Mouse (Mus musculus): ENCODE measurements around the gene Lce1e. TPM values are rescaled to one million over a fixed set of nuclear protein-coding genes. Genes with fewer than 3 reads are reported as not detected.
"Not testable (repeated sequence)": the region's sequence is repeated elsewhere in the genome, so short reads cannot be mapped to it uniquely, and the experiment has no call there.

Lce1e gene
- polyA plus RNA-seq, 1 experiment from 2014 or later = not detected

DNA sequence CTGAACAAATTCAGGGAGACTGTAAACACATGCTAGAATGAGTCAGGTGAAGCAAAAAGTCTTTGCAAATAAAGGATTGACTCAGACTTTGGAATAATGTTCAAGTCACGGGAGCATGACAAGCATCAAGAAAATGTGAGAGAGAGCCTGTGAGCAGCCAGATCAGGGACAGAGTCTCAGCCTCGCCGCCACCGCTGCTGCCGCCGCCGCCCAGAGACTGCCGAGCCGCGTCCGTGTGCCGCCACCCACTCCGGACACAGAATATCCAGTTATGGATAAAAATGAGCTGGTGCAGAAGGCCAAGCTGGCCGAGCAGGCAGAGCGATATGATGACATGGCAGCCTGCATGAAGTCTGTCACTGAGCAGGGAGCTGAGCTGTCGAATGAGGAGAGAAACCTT, 19.7 kb downstream of the Lce1e start:
- not testable (repeated sequence) for H3K36me3 ChIP-seq (ENCODE audit: control insufficient read depth, insufficient read depth, low read length); ATAC-seq (replicated peaks; ENCODE audit: low FRiP score, low TSS enrichment, low read depth); H3K4me1 ChIP-seq (replicated peaks; ENCODE audit: control insufficient read depth, insufficient read depth, low read length); H3K9me3 ChIP-seq (ENCODE audit: control insufficient read depth, low read length); H3K4me2 ChIP-seq (ENCODE audit: low read length); H3K9ac ChIP-seq (ENCODE audit: low read length); H3K4me3 ChIP-seq (ENCODE audit: low read depth, low read length); DNase-seq (ENCODE audit: low spot score); H3K27ac ChIP-seq (ENCODE audit: low read depth); H3K27me3 ChIP-seq (replicated peaks; ENCODE audit: control insufficient read depth, insufficient read depth, low read length)
- WGBS = 78% methylated on average over 16 of the region's 16 CpGs

DNA sequence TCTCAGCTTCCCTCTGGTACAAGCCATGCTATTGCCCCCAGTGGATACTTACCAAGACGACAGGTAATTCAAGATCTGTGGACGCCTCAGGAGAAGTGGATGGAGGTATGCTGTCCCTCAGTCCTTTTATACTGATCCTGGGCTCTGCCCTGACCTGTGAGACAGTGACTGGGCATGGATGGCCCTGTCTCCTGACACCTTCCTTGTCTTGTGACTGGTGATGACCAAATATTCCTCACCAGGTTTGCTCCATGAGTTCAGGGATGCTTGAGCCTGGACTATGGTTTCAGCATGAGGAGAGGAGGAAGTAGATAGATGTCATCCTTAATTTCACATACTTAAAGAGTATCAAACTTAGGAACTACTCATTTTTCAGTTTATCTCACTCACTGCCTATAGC, 21.8 kb downstream of the Lce1e start, which contains the start of gene Lce1d:
Lce1d (minus strand) TSS at position 101 of the 400 bp plus-strand sequence.
- ATAC-seq (replicated peaks; ENCODE audit: low FRiP score, low TSS enrichment, low read depth) = no peak
- no peaks in the 10 kb centered on the region for H3K36me3 ChIP-seq (ENCODE audit: control insufficient read depth, insufficient read depth, low read length)
- H3K4me3 ChIP-seq (ENCODE audit: low read depth, low read length) = no peak within 1 kb of the TSS
- no peaks in the 10 kb centered on the region for H3K27me3 ChIP-seq (replicated peaks; ENCODE audit: control insufficient read depth, insufficient read depth, low read length)
- H3K9ac ChIP-seq (ENCODE audit: low read length) = no peak within 1 kb of the TSS
- H3K27ac ChIP-seq (ENCODE audit: low read depth) = no peak within 1 kb of the TSS
- no peak within 1 kb of the TSS for H3K4me2 ChIP-seq (ENCODE audit: low read length)
- no peaks in the 10 kb centered on the region for H3K9me3 ChIP-seq (ENCODE audit: control insufficient read depth, low read length)
- DNase-seq (ENCODE audit: low spot score) = no peak
- no peaks in the 10 kb centered on the region for H3K4me1 ChIP-seq (replicated peaks; ENCODE audit: control insufficient read depth, insufficient read depth, low read length)
- WGBS = 56% methylated on average over 2 of the region's 2 CpGs

DNA sequence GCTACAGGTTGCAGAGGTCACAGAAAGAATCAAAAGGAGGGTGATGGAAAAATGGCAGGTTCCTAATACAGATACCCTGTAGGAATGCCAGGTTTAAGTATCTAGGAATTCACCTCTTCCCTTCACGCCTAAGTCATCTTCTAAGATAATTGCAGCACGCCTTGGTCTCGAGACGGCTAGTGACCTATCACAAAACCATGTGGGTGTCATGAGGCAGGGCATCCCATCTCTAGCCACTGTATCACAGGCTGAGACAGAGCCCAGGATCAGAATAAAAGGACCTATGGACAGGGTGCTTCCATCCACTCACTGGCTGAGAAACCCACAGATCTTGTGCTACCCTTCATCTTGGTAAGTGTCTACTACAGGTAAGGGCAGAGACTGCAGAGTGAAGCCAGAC, 29.9 kb downstream of the Lce1e start, which contains the start of gene Lce1c:
Lce1c (plus strand) TSS at position 301 of the 400 bp plus-strand sequence.
- H3K27ac ChIP-seq (ENCODE audit: low read depth) = no peak within 1 kb of the TSS

DNA sequence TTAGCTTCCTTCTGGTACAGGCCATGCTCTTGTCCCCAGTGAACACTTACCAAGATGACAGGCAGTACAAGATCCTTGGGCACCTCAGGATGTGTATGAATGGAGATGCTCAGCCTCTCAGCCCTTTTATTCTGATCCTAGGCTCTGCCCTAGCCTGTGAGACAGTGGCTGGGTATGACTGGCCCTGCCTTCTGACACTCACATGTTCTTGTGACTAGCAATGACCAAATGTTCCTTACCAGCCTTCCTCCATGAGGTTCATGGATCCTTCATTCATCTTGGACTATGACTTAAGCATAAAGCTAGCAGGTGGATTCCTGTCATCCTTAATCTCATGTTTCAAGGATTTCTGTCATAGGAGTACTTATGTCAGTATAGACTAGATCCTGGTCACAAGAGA, 38.7 kb downstream of the Lce1e start, which contains the start of gene Lce1a2:
Lce1a2 (minus strand) TSS at position 101 of the 400 bp plus-strand sequence.
- no peak within 1 kb of the TSS for H3K9ac ChIP-seq (ENCODE audit: low read length)
- H3K4me2 ChIP-seq (ENCODE audit: low read length) = no peak within 1 kb of the TSS
- H3K36me3 ChIP-seq (ENCODE audit: control insufficient read depth, insufficient read depth, low read length) = no peaks in the 10 kb centered on the region
- DNase-seq (ENCODE audit: low spot score) = no peak
- H3K4me1 ChIP-seq (replicated peaks; ENCODE audit: control insufficient read depth, insufficient read depth, low read length) = no peaks in the 10 kb centered on the region
- no peak for ATAC-seq (replicated peaks; ENCODE audit: low FRiP score, low TSS enrichment, low read depth)
- H3K9me3 ChIP-seq (ENCODE audit: control insufficient read depth, low read length) = no peaks in the 10 kb centered on the region
- H3K27me3 ChIP-seq (replicated peaks; ENCODE audit: control insufficient read depth, insufficient read depth, low read length) = no peaks in the 10 kb centered on the region
- H3K27ac ChIP-seq (ENCODE audit: low read depth) = no peak within 1 kb of the TSS
- H3K4me3 ChIP-seq (ENCODE audit: low read depth, low read length) = no peak within 1 kb of the TSS

More for the DNA sequence above, 29.9 kb downstream of the Lce1e start, which contains the start of gene Lce1c:
- Histone ChIP-seq H3K27me3 (replicated peaks; ENCODE audit: control insufficient read depth, insufficient read depth, low read length) (no peaks in the 10 kb centered on the region), H3K9ac (ENCODE audit: low read length) (no peak within 1 kb of the TSS), H3K4me3 (ENCODE audit: low read depth, low read length) (no peak within 1 kb of the TSS), H3K4me1 (replicated peaks; ENCODE audit: control insufficient read depth, insufficient read depth, low read length) (no peaks in the 10 kb centered on the region), H3K36me3 (ENCODE audit: control insufficient read depth, insufficient read depth, low read length) (no peaks in the 10 kb centered on the region), H3K4me2 (ENCODE audit: low read length) (no peak within 1 kb of the TSS), H3K9me3 (ENCODE audit: control insufficient read depth, low read length) (no peaks in the 10 kb centered on the region)
- DNase-seq (ENCODE audit: low spot score) = no peak
- WGBS = 86% methylated on average over 4 of the region's 4 CpGs
- no peak for ATAC-seq (replicated peaks; ENCODE audit: low FRiP score, low TSS enrichment, low read depth)

Other genes with a start within 250 kb of the Lce1e start
- gene Sprr1a, start 223.2 kb downstream of the Lce1e start, polyA plus RNA-seq (2014; fragmentation: Nextera tagmentation; extraction: Ambion mirVana) = 1.0 and 1.5 TPM in 2 replicates
- not detected in 2 replicates for gene Sprr4, start 208.6 kb downstream of the Lce1e start, polyA plus RNA-seq (2014; fragmentation: Nextera tagmentation; extraction: Ambion mirVana)
- gene 2310046K23Rik, start 174.6 kb downstream of the Lce1e start, polyA plus RNA-seq (2014; fragmentation: Nextera tagmentation; extraction: Ambion mirVana) = not detected in 2 replicates
- gene Ivl, start 135.3 kb downstream of the Lce1e start, polyA plus RNA-seq (2014; fragmentation: Nextera tagmentation; extraction: Ambion mirVana) = 0.27 TPM in 1 of 2 replicates, not detected in the other
- not detected in 2 replicates for gene Smcp, start 120.1 kb downstream of the Lce1e start, polyA plus RNA-seq (2014; fragmentation: Nextera tagmentation; extraction: Ambion mirVana)
- not detected in 2 replicates for gene 2210017I01Rik, start 101.6 kb downstream of the Lce1e start, polyA plus RNA-seq (2014; fragmentation: Nextera tagmentation; extraction: Ambion mirVana)
- gene Lce6a, start 87.4 kb downstream of the Lce1e start, polyA plus RNA-seq (2014; fragmentation: Nextera tagmentation; extraction: Ambion mirVana) = not detected in 2 replicates
- gene Lce1a1, start 60.8 kb downstream of the Lce1e start, polyA plus RNA-seq (2014; fragmentation: Nextera tagmentation; extraction: Ambion mirVana) = not detected in 2 replicates
- gene Lce1b, start 52.1 kb downstream of the Lce1e start, polyA plus RNA-seq (2014; fragmentation: Nextera tagmentation; extraction: Ambion mirVana) = not detected in 2 replicates
- gene Lce1a2, start 38.8 kb downstream of the Lce1e start, polyA plus RNA-seq (2014; fragmentation: Nextera tagmentation; extraction: Ambion mirVana) = not detected in 2 replicates
- not detected in 2 replicates for gene Lce1c, start 29.8 kb downstream of the Lce1e start, polyA plus RNA-seq (2014; fragmentation: Nextera tagmentation; extraction: Ambion mirVana)
- gene Lce1d, start 21.9 kb downstream of the Lce1e start, polyA plus RNA-seq (2014; fragmentation: Nextera tagmentation; extraction: Ambion mirVana) = not detected in 2 replicates
- not detected in 2 replicates for gene Lce1f, start 11.3 kb upstream of the Lce1e start, polyA plus RNA-seq (2014; fragmentation: Nextera tagmentation; extraction: Ambion mirVana)
- not detected in 2 replicates for gene Gm38119, start 30.0 kb upstream of the Lce1e start, polyA plus RNA-seq (2014; fragmentation: Nextera tagmentation; extraction: Ambion mirVana)
- gene Lce1g, start 43.3 kb upstream of the Lce1e start, polyA plus RNA-seq (2014; fragmentation: Nextera tagmentation; extraction: Ambion mirVana) = not detected in 2 replicates
- gene Lce1h, start 56.0 kb upstream of the Lce1e start, polyA plus RNA-seq (2014; fragmentation: Nextera tagmentation; extraction: Ambion mirVana) = not detected in 2 replicates
- gene Lce1i, start 69.8 kb upstream of the Lce1e start, polyA plus RNA-seq (2014; fragmentation: Nextera tagmentation; extraction: Ambion mirVana) = not detected in 2 replicates
- not detected in 2 replicates for gene Lce1j, start 81.4 kb upstream of the Lce1e start, polyA plus RNA-seq (2014; fragmentation: Nextera tagmentation; extraction: Ambion mirVana)
- gene Lce1k, start 98.8 kb upstream of the Lce1e start, polyA plus RNA-seq (2014; fragmentation: Nextera tagmentation; extraction: Ambion mirVana) = not detected in 2 replicates
- gene Kprp, start 118.2 kb upstream of the Lce1e start, polyA plus RNA-seq (2014; fragmentation: Nextera tagmentation; extraction: Ambion mirVana) = not detected in 2 replicates
- gene Lce1l, start 142.2 kb upstream of the Lce1e start, polyA plus RNA-seq (2014; fragmentation: Nextera tagmentation; extraction: Ambion mirVana) = not detected in 2 replicates
- gene 2310050C09Rik, start 161.1 kb upstream of the Lce1e start, polyA plus RNA-seq (2014; fragmentation: Nextera tagmentation; extraction: Ambion mirVana) = not detected in 2 replicates
- gene Lce3a, start 217.2 kb upstream of the Lce1e start, polyA plus RNA-seq (2014; fragmentation: Nextera tagmentation; extraction: Ambion mirVana) = not detected in 2 replicates
- gene Lce3b, start 223.9 kb upstream of the Lce1e start, polyA plus RNA-seq (2014; fragmentation: Nextera tagmentation; extraction: Ambion mirVana) = not detected in 2 replicates
- 0.35 TPM in 1 of 2 replicates, not detected in the other for gene Lce3c, start 235.4 kb upstream of the Lce1e start, polyA plus RNA-seq (2014; fragmentation: Nextera tagmentation; extraction: Ambion mirVana)
- not detected in 2 replicates for gene Lce3d, start 248.3 kb upstream of the Lce1e start, polyA plus RNA-seq (2014; fragmentation: Nextera tagmentation; extraction: Ambion mirVana)